Mouse (Mus musculus): ENCODE measurements around the gene 2900011O08Rik. TPM values are rescaled to one million over a fixed set of nuclear protein-coding genes. Genes with fewer than 3 reads are reported as not detected.

The 2900011O08Rik gene
- total RNA-seq, 1 experiment from 2014 or later, result not detected

- ATAC-seq (replicated peaks; ENCODE audit: insufficient number of reproducible peaks, low FRiP score, low TSS enrichment, poor library complexity, severe bottlenecking), result no peak
These were observed 135.2 kb downstream of the 2900011O08Rik start for GRCm38 (mm10) chr16:14121563-14121962.

GRCm38 (mm10) chr16:14122586-14122985 lies 136.2 kb downstream of the 2900011O08Rik start:
- no peak for ATAC-seq (replicated peaks; ENCODE audit: insufficient number of reproducible peaks, low FRiP score, low TSS enrichment, poor library complexity, severe bottlenecking)

- ATAC-seq (replicated peaks; ENCODE audit: insufficient number of reproducible peaks, low FRiP score, low TSS enrichment, poor library complexity, severe bottlenecking), result no peak
These were observed 137.5 kb downstream of the 2900011O08Rik start for GRCm38 (mm10) chr16:14123901-14124300.

DNA sequence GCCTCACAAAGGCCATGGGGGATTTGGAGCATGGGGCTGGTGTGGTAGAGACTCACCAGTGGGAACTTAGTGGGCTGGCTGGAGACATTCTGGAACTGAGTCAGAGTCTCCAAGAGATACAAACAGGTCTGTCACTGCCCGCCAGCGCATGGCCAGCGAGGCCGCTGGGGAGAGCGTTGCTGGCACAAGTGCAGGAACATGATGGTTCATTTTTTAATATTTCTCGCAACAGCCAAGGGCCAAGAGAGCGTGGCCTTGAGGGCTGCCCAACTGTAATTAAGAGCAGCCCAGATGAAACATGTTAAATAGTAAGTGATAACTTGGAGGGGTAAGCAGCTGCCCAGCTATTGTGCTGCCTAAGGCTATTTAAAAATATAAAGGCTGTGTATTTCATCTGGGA lies 138.3 kb downstream of the 2900011O08Rik start:
- ATAC-seq (replicated peaks; ENCODE audit: insufficient number of reproducible peaks, low FRiP score, low TSS enrichment, poor library complexity, severe bottlenecking), result no peak

- ATAC-seq (replicated peaks; ENCODE audit: insufficient number of reproducible peaks, low FRiP score, low TSS enrichment, poor library complexity, severe bottlenecking), result no peak
These were observed 138.8 kb downstream of the 2900011O08Rik start for GRCm38 (mm10) chr16:14125253-14125652.

- ATAC-seq (replicated peaks; ENCODE audit: insufficient number of reproducible peaks, low FRiP score, low TSS enrichment, poor library complexity, severe bottlenecking), result no peak
These were observed 142.6 kb downstream of the 2900011O08Rik start for GRCm38 (mm10) chr16:14128977-14129376.

DNA sequence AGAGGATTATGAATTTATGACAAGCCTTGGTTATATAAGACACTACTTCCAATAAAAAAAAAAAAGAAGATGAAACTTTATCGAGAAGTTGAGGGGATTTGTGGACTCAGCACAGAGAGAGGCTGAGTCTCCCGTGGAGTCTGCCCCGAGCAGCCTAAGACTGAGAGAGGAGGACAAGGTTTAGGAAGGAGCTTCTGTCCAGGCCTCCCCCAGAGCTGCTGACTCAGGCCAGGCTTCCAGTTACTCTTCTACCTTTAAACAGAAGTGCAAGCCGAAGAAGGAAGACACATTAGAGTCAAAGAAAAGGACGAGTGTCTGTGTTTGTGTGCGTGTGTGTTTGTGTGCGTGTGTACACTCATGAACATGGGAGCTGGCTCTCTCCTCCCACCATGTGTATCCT lies 144.4 kb downstream of the 2900011O08Rik start:
- no peak for ATAC-seq (replicated peaks; ENCODE audit: insufficient number of reproducible peaks, low FRiP score, low TSS enrichment, poor library complexity, severe bottlenecking)

- ATAC-seq (replicated peaks; ENCODE audit: insufficient number of reproducible peaks, low FRiP score, low TSS enrichment, poor library complexity, severe bottlenecking), result no peak
These were observed 145.0 kb downstream of the 2900011O08Rik start for GRCm38 (mm10) chr16:14131376-14131775.

DNA sequence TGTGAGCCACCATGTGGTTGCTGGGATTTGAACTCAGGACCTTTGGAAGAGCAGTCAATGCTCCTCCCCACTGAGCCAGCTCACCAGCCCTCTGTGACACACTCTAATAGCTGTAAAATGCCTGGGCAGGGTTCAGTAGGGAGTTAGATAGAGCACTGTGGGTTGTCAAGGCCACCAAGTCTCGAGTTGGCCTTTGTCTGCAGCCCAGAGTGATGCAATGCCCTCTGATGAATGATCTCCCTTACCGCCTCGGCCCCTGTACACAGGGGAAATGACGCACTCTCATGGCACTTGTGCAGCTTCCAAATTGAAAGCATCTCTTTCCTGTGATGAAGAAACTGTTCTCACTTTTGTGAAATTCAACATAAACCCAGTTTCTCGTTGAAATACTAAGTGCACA lies 145.4 kb downstream of the 2900011O08Rik start:
- no peak for ATAC-seq (replicated peaks; ENCODE audit: insufficient number of reproducible peaks, low FRiP score, low TSS enrichment, poor library complexity, severe bottlenecking)

- ATAC-seq (replicated peaks; ENCODE audit: insufficient number of reproducible peaks, low FRiP score, low TSS enrichment, poor library complexity, severe bottlenecking), result no peak
These were observed 148.6 kb downstream of the 2900011O08Rik start for GRCm38 (mm10) chr16:14135014-14135413.

DNA sequence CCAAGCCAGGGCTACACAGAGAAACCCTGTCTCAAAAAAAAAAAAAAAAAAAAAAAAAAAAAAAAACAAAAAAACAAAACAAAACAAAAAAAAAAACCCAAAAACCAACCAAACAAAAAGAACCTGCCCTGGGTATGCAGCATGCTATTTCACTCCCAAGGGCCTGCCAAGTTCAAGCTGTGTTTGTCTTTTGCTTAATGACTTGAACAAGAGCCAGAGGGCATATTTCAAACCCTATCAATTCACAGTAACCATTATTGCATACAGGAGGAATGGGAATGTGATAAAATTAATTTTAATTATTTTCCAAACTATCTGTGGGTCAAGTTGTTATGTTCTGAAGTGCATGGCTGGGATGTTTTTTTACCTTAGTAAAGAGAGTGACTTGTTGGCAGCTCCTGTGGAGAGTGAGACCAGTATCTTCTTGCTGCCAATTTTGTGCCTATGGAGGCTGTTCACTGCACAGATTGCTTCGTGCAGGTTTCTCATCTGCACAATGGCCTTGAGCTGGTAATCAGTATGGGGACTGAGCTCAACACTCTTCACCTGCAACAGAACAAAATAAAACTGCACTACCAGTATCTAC lies 151.7 kb downstream of the 2900011O08Rik start:
- ATAC-seq (replicated peaks; ENCODE audit: insufficient number of reproducible peaks, low FRiP score, low TSS enrichment, poor library complexity, severe bottlenecking), result no peak

DNA sequence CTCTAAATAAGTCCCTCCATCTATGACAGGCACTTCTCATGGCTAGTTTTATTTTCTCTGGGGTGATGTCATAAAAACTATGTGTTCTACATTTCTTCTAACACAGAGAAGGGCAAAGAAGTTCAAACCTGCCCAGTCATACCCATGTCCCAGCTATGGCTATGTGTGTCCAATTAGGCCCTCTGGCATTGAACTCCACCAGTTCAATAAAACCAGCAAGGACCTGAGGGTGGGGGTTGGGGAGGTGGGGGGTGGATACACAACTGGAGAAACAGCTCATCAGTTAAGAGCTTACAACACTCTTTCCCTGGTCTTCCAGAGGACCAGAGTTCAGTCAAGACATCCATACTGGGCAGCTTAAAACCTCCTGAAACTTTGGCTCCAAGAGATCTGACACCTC lies 152.7 kb downstream of the 2900011O08Rik start:
- ATAC-seq (replicated peaks; ENCODE audit: insufficient number of reproducible peaks, low FRiP score, low TSS enrichment, poor library complexity, severe bottlenecking), result no peak

DNA sequence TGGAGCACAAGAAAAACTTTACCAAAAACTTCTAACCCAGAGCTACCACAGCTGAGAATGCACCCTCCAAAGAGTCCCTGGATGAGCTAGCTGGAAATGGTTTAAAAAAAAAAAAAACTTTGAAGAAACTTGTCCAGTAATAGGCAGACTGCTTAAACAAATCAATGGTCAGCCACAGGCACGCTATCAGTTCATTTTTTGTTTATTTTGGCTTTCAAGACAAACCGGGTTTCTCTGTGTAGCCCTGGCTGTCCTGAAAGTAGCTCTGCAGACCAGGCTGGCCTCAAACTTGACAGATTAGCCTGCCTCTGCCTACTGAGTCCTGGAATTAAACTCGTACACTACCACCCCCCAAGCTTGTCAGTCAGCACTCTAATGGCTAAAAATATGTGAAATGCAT lies 156.9 kb downstream of the 2900011O08Rik start:
- no peak for ATAC-seq (replicated peaks; ENCODE audit: insufficient number of reproducible peaks, low FRiP score, low TSS enrichment, poor library complexity, severe bottlenecking)

DNA sequence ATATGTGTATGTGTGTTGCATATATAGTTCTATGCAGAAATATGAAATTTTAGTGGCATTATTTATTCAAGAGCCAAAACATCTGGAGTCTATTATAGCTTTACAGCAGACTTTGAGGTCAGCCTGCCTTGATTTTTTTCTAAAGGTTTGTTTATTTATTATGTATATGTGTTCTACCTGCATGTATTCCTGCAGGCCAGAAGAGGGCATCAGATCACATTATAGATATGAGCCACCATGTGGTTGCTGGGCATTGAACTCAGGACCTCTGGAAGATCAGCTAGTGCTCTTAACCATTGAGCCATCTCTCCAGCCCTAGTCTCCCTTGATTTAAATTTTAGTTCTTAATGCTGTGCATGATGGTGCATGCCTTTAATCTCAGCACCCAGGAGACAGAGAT lies 161.3 kb downstream of the 2900011O08Rik start:
- ATAC-seq (replicated peaks; ENCODE audit: insufficient number of reproducible peaks, low FRiP score, low TSS enrichment, poor library complexity, severe bottlenecking), result no peak

Other genes starting within 250 kb of the 2900011O08Rik start
- 21.2 to 28.4 TPM (median 21.4 TPM) in 3 replicates for gene Rrn3, start 205.9 kb upstream of the 2900011O08Rik start, total RNA-seq (2017)
- 46.8 to 63.3 TPM (median 57.8 TPM) in 3 replicates for gene Ntan1, start 167.8 kb upstream of the 2900011O08Rik start, total RNA-seq (2017)
- gene Pdxdc1, start 83.5 kb upstream of the 2900011O08Rik start, total RNA-seq (2017), result 86.4 to 117 TPM (median 103 TPM) in 3 replicates
- gene Mpv17l, start 83.4 kb upstream of the 2900011O08Rik start, total RNA-seq (2017), result 0.29 to 0.64 TPM (median 0.39 TPM) in 3 replicates
- not detected in 3 replicates for gene Ifitm7, start 284 bp downstream of the 2900011O08Rik start, total RNA-seq (2017)
- gene Nde1, start 176.7 kb downstream of the 2900011O08Rik start, total RNA-seq (2017), result 37.1 to 76.9 TPM (median 41.7 TPM) in 3 replicates
- 23.1 to 49.6 TPM (median 23.7 TPM) in 3 replicates for gene Marf1, start 176.7 kb downstream of the 2900011O08Rik start, total RNA-seq (2017)

Measured in monocyte, adult 5-6 weeks (primary cell).